In the genomic region with DNA sequence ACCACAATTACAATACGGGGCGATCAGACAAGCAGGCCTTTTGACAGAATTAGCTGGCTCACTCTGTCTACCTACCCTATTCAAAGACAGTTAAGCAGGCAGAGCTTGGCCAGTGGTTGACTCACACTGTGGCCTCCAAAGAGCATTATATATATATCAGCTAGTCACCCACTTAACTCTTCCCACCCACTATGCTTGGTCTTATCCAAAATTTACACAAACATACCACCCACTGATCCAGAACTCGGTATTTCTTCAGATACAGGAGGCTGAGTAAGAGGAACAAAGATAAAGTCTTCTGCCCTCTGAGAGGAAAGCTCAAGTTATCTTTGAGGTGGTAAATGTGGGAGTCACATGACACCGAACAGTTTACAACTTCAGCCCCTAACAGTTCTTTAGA, we compare ENCODE assay signal across 23 mouse cellular contexts. TPM values are rescaled to one million over a fixed set of nuclear protein-coding genes. Genes with fewer than 3 reads are reported as not detected.
DNase-seq lines count a peak whose midpoint lies in the region; ATAC-seq lines count a peak whose summit lies in the region.
"Had no signal": no experiment of that assay in that cellular context is flagged by ENCODE, and none has a peak within 500 bp of the region (broad histone marks: within the 10 kb centered on the region; RNA-seq: fewer than 3 reads in every experiment).

No protein-coding gene starts in this region.

- ATAC-seq in erythroblast, adult 5-6 weeks (replicated peaks; ENCODE audit: low FRiP score, poor library complexity, severe bottlenecking): no peak
- ATAC-seq in liver, embryonic 15.5 days (ENCODE audit: insufficient read depth): peak; percentile 35
- ATAC-seq in midbrain, embryonic 16.5 days: no peak
- ATAC-seq: activated CD4-positive, CD25-positive, alpha-beta regulatory T cell, adult 4 months; forebrain, postnatal 0 days; hindbrain, embryonic 16.5 days; intestine, postnatal 0 days had no signal

- H3K9me3 ChIP-seq in erythroblast, embryonic 14.5 days (ENCODE audit: control insufficient read depth, low read length): no peaks in the 10 kb centered on the region
- no peaks in the 10 kb centered on the region for H3K9me3 ChIP-seq in liver, embryonic 15.5 days (replicated peaks)
- H3K9me3 ChIP-seq in midbrain, embryonic 16.5 days (replicated peaks; ENCODE audit: control insufficient read depth, low read length, poor library complexity, severe bottlenecking): no peaks in the 10 kb centered on the region
- H3K9me3 ChIP-seq: embryonic facial prominence, embryonic 10.5 days; heart, embryonic 10.5 days; midbrain, embryonic 12.5 days had no signal

- peak overlapping the region; percentile 44 for H3K4me2 ChIP-seq in liver, embryonic 15.5 days
- no peak overlapping the region for H3K4me2 ChIP-seq in midbrain, embryonic 16.5 days (ENCODE audit: low read length)
- H3K4me2 ChIP-seq: lung, embryonic 14.5 days; midbrain, embryonic 12.5 days had no signal

- H3K27ac ChIP-seq in liver, embryonic 15.5 days (replicated peaks): peak overlapping the region; percentile 84
- H3K27ac ChIP-seq in midbrain, embryonic 16.5 days (ENCODE audit: low read length): no peak overlapping the region
- H3K27ac ChIP-seq: embryonic facial prominence, embryonic 10.5 days; heart, embryonic 10.5 days; kidney, postnatal 0 days; midbrain, embryonic 12.5 days had no signal

- peaks cover 69% of the 10 kb centered on the region for H3K4me1 ChIP-seq in erythroblast, embryonic 14.5 days (ENCODE audit: control insufficient read depth)
- H3K4me1 ChIP-seq in liver, embryonic 15.5 days (replicated peaks): peaks cover 64% of the 10 kb centered on the region
- H3K4me1 ChIP-seq in midbrain, embryonic 16.5 days (ENCODE audit: control insufficient read depth, insufficient read depth, low read length): peaks cover 12% of the 10 kb centered on the region

- H3K27me3 ChIP-seq in erythroblast, embryonic 14.5 days (ENCODE audit: control insufficient read depth): no peaks in the 10 kb centered on the region
- H3K27me3 ChIP-seq in liver, embryonic 15.5 days: no peaks in the 10 kb centered on the region
- H3K27me3 ChIP-seq in midbrain, embryonic 16.5 days (ENCODE audit: control insufficient read depth, insufficient read depth, low read depth, low read length): no peaks in the 10 kb centered on the region
- H3K27me3 ChIP-seq: CH12.LX; midbrain, embryonic 12.5 days had no signal

- WGBS in liver, embryonic 15.5 days (ENCODE audit: insufficient replicate concordance): 24% methylated on average over 4 of the region's 4 CpGs
- WGBS in midbrain, embryonic 16.5 days: 95% methylated on average over 4 of the region's 4 CpGs

- H3K36me3 ChIP-seq in erythroblast, embryonic 14.5 days (ENCODE audit: control insufficient read depth): peaks cover 50% of the 10 kb centered on the region
- peaks cover 14% of the 10 kb centered on the region; the same call in 1 of the 2 replicates for H3K36me3 ChIP-seq in liver, embryonic 15.5 days (replicated peaks)
- H3K36me3 ChIP-seq in midbrain, embryonic 16.5 days (ENCODE audit: control insufficient read depth, insufficient read depth, low read length): no peaks in the 10 kb centered on the region; the same call in 1 of the 2 replicates

- peak overlapping the region; percentile 33 for H3K4me3 ChIP-seq in erythroblast, embryonic 14.5 days (replicated peaks)
- H3K4me3 ChIP-seq in liver, embryonic 15.5 days (replicated peaks): no peak overlapping the region
- no peak overlapping the region for H3K4me3 ChIP-seq in midbrain, embryonic 16.5 days (ENCODE audit: low read depth, low read length)
- H3K4me3 ChIP-seq: embryonic facial prominence, embryonic 10.5 days; heart, embryonic 10.5 days; midbrain, embryonic 12.5 days had no signal

- peak; percentile 35 for DNase-seq in 416B (ENCODE audit: low read depth)
- DNase-seq in c-Kit-positive CD71-negative TER-119-negative erythroid progenitor cells, embryonic 14.5 days (ENCODE audit: low read depth): peak; percentile 22
- no peak for DNase-seq in left cerebral cortex, adult 9 months (ENCODE audit: low spot score in 2 of 2)
- DNase-seq in cerebellum, adult 18-20 months: no peak
- DNase-seq: adrenal gland, postnatal 14 days; cerebellum, postnatal 25 days; forebrain, postnatal 0 days; gastrocnemius, postnatal 14 days; heart, postnatal 36 days; lung, embryonic 14.5 days; lung, postnatal 4 days had no signal

- no peak overlapping the region for H3K9ac ChIP-seq in liver, embryonic 15.5 days
- H3K9ac ChIP-seq in midbrain, embryonic 16.5 days (ENCODE audit: low read depth, low read length): no peak overlapping the region
- H3K9ac ChIP-seq: forebrain, postnatal 0 days; lung, embryonic 14.5 days; midbrain, embryonic 12.5 days had no signal

RNA-seq across cellular contexts. Expression of gene Chchd3, which starts 4.4 kb away (rescaled TPM):
- polyA plus RNA-seq in erythroblast, embryonic 14.5 days (2012): 9.4 and 13.0 TPM in 2 replicates
- total RNA-seq in erythroblast, adult 5-6 weeks (2015; ENCODE audit: low replicate concordance): 27.0 and 41.3 TPM in 2 replicates
- total RNA-seq in erythroblast, adult 5-6 weeks (2017; ENCODE audit: low replicate concordance): 34.2 and 59.4 TPM in 2 replicates
- polyA plus RNA-seq in liver, embryonic 15.5 days (2015; fragmentation: Nextera tagmentation; extraction: Ambion mirVana): 64.8 and 66.9 TPM in 2 replicates
- polyA plus RNA-seq in midbrain, embryonic 16.5 days (2015; fragmentation: Nextera tagmentation; extraction: Ambion mirVana): 104 and 115 TPM in 2 replicates

Comparison
In these comparisons a context has a peak if more than half of its experiments do, and no peak if none do; other contexts are left out.
1. DNase-seq: peak in 416B (single experiment) and c-Kit-positive CD71-negative TER-119-negative erythroid progenitor cells, embryonic 14.5 days (single experiment); none in left cerebral cortex, adult 9 months (0 of 2) and cerebellum, adult 18-20 months (0 of 2).